Mouse (Mus musculus) right cerebral cortex, adult 2 months (tissue): ENCODE data around the gene Tinf2.
A peak's percentile ranks its signal among the peaks of the same experiment; 100 is the strongest.

Experiments
- DNase-seq, 2 experiments: peaks; one replicate each; pipeline ENCODE4 v3.0.0; 2021 to 2022; ENCODE audit warnings: low spot score in 2 of 2

The Tinf2 gene

GRCm38 (mm10) chr14:55706051-55706600 is 24.5 kb upstream of the Tinf2 start:
- DNase-seq, result no peak

DNA sequence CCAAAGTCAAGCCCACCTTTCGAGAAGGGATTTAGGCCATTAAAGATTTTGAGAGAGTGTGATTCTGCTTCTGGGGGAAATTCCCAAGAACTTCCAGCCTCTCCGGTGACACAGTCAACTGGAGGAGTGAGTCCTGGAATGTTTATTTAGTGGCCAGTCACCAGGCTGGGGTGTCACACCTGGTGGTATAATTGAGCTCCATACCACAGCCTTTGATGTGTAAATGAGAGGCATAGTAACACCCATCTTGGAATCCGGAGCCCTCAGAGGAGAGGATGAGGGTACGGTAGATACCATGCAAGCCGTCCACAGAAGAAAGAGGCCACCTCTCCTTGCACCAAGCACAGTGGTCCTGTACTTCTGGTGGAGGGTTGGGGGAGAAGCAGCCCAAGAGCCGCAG is 21.1 kb upstream of the Tinf2 start:
- no peak for DNase-seq

DNA sequence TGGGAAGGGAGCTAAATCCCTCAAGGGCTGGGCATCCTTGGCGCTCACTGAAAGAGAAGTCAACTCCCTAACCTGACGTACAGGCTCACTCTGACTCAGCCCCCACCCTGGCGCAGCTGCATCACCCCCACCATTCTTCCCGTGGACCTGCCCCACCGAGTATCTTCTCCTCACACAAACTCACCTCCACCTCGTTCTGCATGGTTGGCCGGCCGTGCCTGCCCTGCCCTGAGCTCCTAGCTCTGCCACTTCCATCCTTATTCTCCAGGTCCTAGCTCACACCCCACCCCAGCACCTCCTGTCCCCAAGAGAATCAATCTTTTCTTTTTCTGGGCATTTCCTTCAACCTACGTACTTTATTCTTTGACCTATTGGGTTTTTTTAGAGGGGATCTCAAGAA is 19.5 kb upstream of the Tinf2 start:
- no peak for DNase-seq

DNA sequence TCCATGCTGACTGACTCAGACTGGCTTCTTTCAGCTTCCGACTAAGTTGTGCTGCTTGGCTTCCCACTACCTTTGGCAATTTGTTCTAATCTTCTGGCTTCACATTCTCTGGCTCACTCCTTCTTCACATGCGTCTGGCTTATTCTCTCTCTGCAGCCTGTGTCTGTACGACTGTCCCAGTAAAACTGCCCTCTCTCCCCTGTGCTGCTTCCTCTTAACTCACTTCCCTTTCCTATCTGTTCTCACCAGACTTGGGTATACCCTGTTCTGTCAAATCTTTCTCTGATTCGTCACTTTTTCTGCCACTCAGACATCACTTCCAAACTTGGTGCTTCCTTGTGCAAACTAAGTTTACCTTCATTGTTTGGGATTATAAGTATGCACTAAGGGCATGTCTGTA is 15.6 kb upstream of the Tinf2 start:
- no peak for DNase-seq

DNA sequence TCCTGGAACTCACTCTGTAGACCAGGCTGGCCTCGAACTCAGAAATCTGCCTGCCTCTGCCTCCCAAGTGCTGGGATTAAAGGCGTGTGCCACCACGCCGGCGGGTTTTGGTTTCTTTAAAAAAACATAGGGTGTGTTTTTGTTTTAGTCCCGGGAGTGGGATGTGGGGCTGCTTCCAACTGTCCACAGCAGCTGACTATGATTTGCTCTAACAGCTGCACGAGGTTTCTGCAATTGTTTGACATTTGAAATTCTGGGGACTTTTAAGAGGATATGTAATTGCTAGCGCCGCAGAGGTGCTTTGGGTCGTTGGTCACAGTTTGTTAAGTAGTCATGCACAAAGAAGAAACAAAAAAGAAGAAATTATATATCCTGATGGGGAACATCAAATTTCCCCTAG is 7.8 kb upstream of the Tinf2 start:
- no peak for DNase-seq

DNA sequence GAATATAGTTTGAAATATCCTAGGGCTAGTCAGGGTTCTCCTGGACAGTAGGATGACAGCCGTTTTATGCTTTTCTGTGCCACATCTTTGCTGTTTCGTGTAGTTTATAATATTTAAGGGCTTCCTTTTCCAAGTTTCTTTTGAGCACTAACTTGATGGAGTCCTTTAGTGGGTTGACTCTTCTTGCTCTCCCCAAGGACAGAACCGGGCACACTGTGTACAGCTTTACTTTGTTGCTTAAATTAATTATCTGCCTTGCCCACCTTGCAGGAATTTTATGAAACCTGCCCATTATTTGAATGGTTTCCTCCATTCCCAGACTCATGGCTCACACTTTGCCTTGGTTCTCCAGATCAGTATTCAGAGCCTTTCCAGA is 486 bp upstream of the Tinf2 start:
- no peak for DNase-seq

GRCm38 (mm10) chr14:55677615-55678014 is 4.0 kb downstream of the Tinf2 start:
- DNase-seq, result no peak

DNA sequence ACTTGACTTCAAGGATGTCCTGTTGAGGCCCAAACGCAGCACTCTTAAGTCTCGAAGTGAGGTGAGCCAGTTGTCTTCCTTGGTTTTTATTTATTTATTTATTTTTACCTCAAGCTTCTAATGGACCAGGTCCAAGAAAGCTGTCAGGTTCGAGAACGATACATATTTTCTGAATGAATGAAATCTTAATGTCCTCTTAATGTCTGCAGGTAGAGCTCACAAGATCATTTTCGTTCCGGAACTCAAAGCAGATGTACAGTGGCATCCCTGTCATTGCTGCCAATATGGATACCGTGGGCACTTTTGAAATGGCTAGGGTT is 8.9 kb downstream of the Tinf2 start:
- DNase-seq, result no peak

GRCm38 (mm10) chr14:55671833-55672740 is 9.5 kb downstream of the Tinf2 start, which contains the start of the genes Gmpr2 and Nedd8:
TSS of gene Gmpr2 (plus strand) at chr14:55671941.
TSS of gene Nedd8 (minus strand) at chr14:55672124.
- DNase-seq, result peak; percentile 94 to 98

- DNase-seq, result no peak
Measured at GRCm38 (mm10) chr14:55671486-55671832, 10.2 kb downstream of the Tinf2 start.

DNA sequence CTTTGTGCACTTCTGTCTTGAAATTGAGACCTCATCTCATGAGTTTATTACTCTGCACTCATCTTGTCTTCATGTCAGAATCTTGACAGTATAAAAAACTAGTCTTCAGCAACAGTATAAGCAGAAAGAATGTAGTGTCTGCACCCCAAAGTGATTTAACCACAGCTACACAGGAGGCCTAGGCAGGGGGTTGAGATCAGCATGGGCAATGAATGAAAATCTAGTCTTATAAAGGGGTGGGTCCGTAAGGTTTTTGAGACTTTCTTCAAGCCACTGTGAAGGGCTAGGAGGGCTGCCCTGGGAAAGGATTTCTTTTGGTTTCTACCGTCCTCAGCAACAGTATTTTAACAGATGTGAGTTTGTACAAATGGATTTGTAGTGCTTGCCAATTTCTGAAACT is 21.0 kb downstream of the Tinf2 start:
- no peak for DNase-seq

DNA sequence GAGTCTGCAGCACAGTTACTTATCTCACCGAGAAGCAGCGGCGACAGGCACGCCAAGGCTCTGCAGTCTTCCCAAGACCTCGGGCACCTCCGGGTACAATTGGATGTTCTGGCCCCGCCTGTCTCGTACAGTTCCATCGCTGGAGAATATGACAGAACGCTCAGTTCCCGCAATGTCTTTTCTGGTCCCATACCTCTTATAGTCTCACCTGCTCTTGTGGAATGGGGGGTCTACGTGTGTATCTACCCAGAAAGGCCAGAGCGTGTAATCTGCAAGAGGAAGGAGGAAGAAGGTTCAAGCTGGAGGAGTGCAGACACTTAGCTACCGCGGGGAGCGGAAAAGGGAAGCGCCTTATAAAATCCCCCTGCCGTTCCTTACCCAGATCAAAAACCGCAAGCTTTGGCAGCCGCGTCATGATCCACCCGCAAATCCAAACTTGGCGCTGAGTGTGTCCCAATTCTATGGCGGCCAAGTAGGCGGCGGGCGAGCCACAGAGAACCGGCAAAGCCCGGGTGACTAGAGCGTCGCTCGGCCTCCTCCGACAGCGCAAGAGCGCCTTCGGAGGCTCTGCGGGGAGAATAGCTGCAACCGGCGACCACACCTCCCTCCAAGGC is 21.6 kb downstream of the Tinf2 start, which contains the start of gene Mdp1:
Gene Mdp1 (minus strand): TSS at position 549 of the 614 bp plus-strand sequence.
- peak; percentile 82 to 85 for DNase-seq

DNA sequence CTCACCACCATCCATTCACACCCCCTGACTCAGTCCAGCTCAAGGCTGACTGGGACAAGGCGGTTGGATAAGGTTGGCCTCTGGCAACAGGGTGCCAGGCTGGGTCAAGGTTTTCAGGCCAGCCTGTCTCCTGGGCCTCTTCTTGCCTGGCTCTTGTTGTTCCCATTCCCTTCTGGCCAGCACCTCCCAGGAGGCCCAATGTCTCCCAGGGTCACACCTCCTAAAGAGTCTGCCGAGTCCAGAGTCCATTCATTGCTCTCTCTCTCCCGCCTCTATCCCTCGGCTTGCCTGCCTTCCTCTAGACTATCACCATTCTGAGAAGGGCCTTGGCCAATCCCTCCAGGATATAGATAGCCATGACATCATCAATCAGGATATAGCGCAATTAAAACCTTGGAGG is 23.6 kb downstream of the Tinf2 start:
- no peak for DNase-seq

DNA sequence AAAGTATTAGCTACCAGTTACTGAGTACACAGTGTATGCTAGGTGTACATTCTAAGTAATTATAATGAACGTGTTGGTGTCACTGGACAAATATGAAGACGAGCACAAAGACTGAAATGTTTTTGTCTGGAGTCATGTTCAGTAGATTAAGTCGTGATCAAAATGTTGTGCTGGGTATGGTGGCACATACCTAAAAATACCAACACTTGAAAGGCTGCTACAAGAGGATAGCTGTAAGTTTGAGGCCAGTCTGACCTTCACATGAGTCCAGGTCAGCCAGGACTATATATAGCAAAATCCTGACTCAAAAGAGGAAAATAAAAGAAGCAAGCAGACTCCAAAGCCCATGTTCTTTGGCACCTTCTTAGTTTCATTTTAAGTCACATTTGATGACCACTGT is 24.7 kb downstream of the Tinf2 start:
- no peak for DNase-seq

DNA sequence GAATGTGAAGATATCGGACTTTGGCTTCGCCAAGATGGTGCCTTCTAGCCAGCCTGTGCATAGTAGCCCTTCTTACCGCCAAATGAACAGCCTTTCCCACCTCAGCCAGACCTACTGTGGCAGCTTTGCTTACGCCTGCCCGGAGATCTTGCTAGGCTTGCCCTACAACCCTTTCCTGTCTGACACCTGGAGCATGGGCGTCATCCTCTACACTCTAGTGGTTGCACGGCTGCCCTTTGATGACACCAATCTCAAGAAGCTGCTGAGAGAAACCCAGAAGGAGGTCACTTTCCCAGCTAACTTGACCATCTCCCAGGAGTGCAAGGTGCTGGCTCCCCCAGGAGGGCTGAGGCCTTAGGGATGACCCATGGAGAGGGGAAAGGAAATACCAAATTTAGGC is 30.1 kb downstream of the Tinf2 start:
- no peak for DNase-seq

DNA sequence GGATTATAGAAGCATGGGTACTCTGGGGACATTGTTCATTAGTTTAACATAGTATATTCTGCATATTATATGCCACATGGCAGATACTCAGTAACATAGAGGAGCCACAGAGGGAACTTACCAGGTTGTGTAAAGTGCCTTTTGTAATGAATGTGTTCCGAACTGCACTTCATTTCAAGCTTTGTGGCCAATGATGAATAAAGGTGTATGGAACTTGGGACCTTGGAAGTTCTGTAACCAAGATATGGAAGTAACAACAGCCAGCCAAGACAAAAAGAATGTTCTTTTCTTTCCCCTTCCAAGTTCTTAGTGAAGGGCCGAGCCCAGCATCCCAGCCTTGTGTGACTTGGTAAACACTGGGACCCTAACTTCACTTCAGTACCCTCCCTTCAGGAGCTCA is 31.7 kb downstream of the Tinf2 start, which contains the start of gene Tssk4:
Gene Tssk4 (plus strand): TSS at position 301 of the 400 bp plus-strand sequence.
- no peak for DNase-seq

- DNase-seq, result no peak
Measured at GRCm38 (mm10) chr14:55644261-55644888, 37.2 kb downstream of the Tinf2 start.

- DNase-seq, result peak; percentile 85 to 92
Measured at GRCm38 (mm10) chr14:55643060-55643907, 38.3 kb downstream of the Tinf2 start, which contains the start of gene Tm9sf1. TSS of gene Tm9sf1 (minus strand) at chr14:55643806.

DNA sequence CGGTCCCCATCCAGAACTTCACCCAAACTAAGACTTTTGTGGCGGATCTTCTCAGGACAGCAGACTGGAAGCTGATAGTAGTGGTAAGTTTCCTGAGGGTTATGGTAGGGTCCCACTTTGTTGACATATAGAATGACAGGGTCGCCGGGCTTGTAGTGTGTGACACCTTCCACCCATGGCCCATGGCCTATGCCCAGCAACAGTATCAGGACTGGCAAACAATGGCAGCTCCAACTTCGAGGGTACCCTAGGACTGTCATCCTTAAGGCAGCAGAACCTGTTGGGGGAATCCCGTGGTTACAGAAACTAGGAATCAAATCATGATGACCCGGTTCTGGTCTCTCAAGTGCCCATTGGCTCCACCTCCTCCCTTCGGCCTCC is 39.0 kb downstream of the Tinf2 start:
- DNase-seq, result no peak

DNA sequence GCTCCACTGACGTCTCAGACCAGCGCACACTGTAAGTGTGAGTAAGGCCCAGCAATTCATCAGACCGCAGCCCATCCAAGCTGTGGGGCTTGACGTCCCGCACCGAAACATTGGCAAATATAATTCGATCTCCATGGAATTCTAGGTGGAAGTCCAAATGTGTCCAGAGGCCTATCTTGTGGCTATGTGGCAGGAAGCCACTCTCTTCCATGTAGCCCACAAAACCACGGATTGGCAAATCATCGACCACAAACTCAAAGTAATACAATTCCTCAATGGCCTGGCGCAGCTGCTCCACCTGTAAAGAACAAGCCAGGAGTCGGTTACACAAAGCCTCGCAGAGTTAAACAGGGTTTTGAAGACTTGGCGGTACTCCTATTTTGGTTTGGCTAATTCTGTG is 40.3 kb downstream of the Tinf2 start:
- no peak for DNase-seq

GRCm38 (mm10) chr14:55640816-55641215 is 40.8 kb downstream of the Tinf2 start:
- no peak for DNase-seq

DNA sequence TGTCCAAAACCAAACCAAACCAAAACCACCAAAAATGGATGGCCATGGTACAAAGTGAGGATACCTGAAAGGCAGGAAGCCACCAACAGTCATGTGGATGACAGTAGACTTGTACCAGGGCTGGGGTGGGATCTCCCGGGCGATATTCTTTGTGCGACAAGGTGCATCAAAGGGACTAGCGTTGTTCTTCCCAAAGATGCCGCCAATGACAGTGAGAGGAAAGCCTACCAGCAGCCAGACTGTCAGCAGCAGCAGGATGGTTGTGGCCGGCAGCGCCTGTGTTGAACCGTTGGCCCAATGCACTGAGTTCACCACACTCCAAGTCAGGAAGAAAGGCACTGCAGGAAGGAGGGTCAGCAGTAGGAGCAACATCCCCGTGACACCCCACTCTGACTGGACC is 43.8 kb downstream of the Tinf2 start, which contains the start of gene Gm49378:
Gene Gm49378 (minus strand): TSS at position 101 of the 400 bp plus-strand sequence.
- DNase-seq, result no peak
